Mouse (Mus musculus) neural tube, embryonic 13.5 days (tissue): ENCODE results near the gene 1700047I17Rik2. TPM values are rescaled to one million over a fixed set of nuclear protein-coding genes. Genes with fewer than 3 reads are reported as not detected.
"Not testable (repeated sequence)": the region's sequence is repeated elsewhere in the genome, so short reads cannot be mapped to it uniquely, and the experiment has no call there.

Experiments used
- ATAC-seq: fragments of 200-750 bp; cut with Nextera tagmentation; 2 replicates; pipeline ENCODE4 v1.8.0; 2017; ENCODE audit warnings: low read depth, mild to moderate bottlenecking, moderate TSS enrichment, moderate library complexity
- H3K27ac ChIP-seq: fragments of 300-500 bp; sonication (generic); replicated peaks from 2 replicates; pipeline ENCODE4 v1.5.1; 2015; ENCODE audit warnings: moderate library complexity, mild to moderate bottlenecking, inconsistent platforms
- H3K27me3 ChIP-seq: fragments of 300-500 bp; sonication (generic); 2 replicates; pipeline ENCODE4 v1.6.1; 2015; ENCODE audit warnings: mild to moderate bottlenecking, inconsistent platforms
- H3K36me3 ChIP-seq: fragments of 300-500 bp; sonication (generic); 2 replicates; pipeline ENCODE4 v1.6.1; 2015; ENCODE audit warnings: mild to moderate bottlenecking, inconsistent platforms
- H3K4me1 ChIP-seq: fragments of 300-500 bp; sonication (generic); replicated peaks from 2 replicates; pipeline ENCODE4 v1.6.1; 2015; ENCODE audit warnings: inconsistent platforms
- H3K4me2 ChIP-seq: fragments of 300-500 bp; sonication (generic); 2 replicates; pipeline ENCODE4 v1.6.1; 2015; ENCODE audit warnings: inconsistent platforms, mild to moderate bottlenecking, moderate library complexity
- H3K4me3 ChIP-seq: fragments of 300-500 bp; sonication (generic); 2 replicates; pipeline ENCODE4 v1.5.1; 2015; ENCODE audit warnings: mild to moderate bottlenecking, inconsistent platforms
- H3K9ac ChIP-seq: fragments of 300-500 bp; sonication (generic); 2 replicates; pipeline ENCODE4 v1.6.1; 2015; ENCODE audit warnings: moderate library complexity, mild to moderate bottlenecking, inconsistent platforms
- H3K9me3 ChIP-seq: fragments of 300-500 bp; sonication (generic); 2 replicates; pipeline ENCODE4 v1.6.1; 2016; ENCODE audit warnings: inconsistent platforms
- WGBS: fragments of 180-500 bp; shearing (Covaris S2); methylation state at CpG from one replicate; pipeline ENCODE4 v1.1.7; 2015; 5-methylcytosine and 5-hydroxymethylcytosine counted together
- polyA plus RNA-seq: library from polyadenylated mRNA; unstranded; fragments of >200 nt; fragmentation: Nextera tagmentation; extraction: Ambion mirVana; gene quantifications from 2 replicates; pipeline ENCODE4 v1.2.1, GENCODE M21; 2015

Gene 1700047I17Rik2
- polyA plus RNA-seq, 1 experiment from 2014 or later, result not detected

DNA sequence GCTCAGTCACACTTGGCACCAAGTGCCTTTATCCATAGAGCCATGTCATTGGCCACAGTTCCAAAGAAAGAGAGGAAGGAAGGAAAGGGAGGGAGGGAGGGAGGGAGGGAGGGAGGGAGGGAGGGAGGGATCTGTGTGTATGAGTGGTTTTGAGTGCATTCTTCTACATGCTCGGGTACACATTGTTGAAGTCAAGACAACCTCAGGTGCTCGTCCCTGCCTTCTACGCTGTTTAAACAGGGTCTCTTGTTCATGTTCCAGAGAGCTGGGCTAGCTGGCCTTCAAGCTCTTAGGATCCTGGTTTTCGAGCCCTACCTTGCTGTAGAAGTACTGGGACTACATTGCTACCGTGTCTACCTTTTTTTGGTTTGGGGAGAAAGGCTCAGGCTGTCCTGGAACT is 64.0 kb downstream of the 1700047I17Rik2 start:
- H3K9me3 ChIP-seq, H3K9ac ChIP-seq, H3K4me3 ChIP-seq, H3K4me2 ChIP-seq, H3K27me3 ChIP-seq, H3K27ac ChIP-seq, ATAC-seq, H3K4me1 ChIP-seq: not testable (repeated sequence)
- peaks cover 12% of the 10 kb centered on the region; the same call in 1 of the 2 replicates for H3K36me3 ChIP-seq
- no CpG with 5 or more reads among the region's 5 CpGs for WGBS

Other genes with a start within 250 kb of the 1700047I17Rik2 start
- not detected in 2 replicates for gene Gm20403, start 213.1 kb upstream of the 1700047I17Rik2 start, polyA plus RNA-seq
- 11.5 and 13.2 TPM in 2 replicates for gene Baz1a, start 185.2 kb upstream of the 1700047I17Rik2 start, polyA plus RNA-seq
- gene 2700097O09Rik, start 119.5 kb upstream of the 1700047I17Rik2 start, polyA plus RNA-seq, result 31.7 and 33.9 TPM in 2 replicates
- gene Srp54a, start 119.3 kb upstream of the 1700047I17Rik2 start, polyA plus RNA-seq, result 193 and 210 TPM in 2 replicates
- gene Fam177a, start 75.1 kb upstream of the 1700047I17Rik2 start, polyA plus RNA-seq, result 48.1 and 49.9 TPM in 2 replicates
- 65.0 and 67.9 TPM in 2 replicates for gene Srp54b, start 44.5 kb upstream of the 1700047I17Rik2 start, polyA plus RNA-seq
- 83.2 and 88.1 TPM in 2 replicates for gene Srp54c, start 30.6 kb downstream of the 1700047I17Rik2 start, polyA plus RNA-seq
- 9.7 and 11.8 TPM in 2 replicates for gene 1110008L16Rik, start 100.0 kb downstream of the 1700047I17Rik2 start, polyA plus RNA-seq
- gene Ppp2r3c, start 103.4 kb downstream of the 1700047I17Rik2 start, polyA plus RNA-seq, result 25.6 and 27.2 TPM in 2 replicates
- gene Psma6, start 184.6 kb downstream of the 1700047I17Rik2 start, polyA plus RNA-seq, result 446 and 454 TPM in 2 replicates